Mouse (Mus musculus) olfactory bulb, adult 2 months (tissue): ENCODE results near the gene Rcsd1. TPM values are rescaled to one million over a fixed set of nuclear protein-coding genes. Genes with fewer than 3 reads are reported as not detected.
A peak's percentile ranks its signal among the peaks of the same experiment; 100 is the strongest.

Source experiments
- H3K27ac ChIP-seq: fragments of 200-500 bp; 2 replicates; pipeline ENCODE4 v1.5.1; 2012; ENCODE audit warnings: low read depth, low read length; ENCODE audit not compliant: insufficient read depth
- H3K4me1 ChIP-seq: fragments of 200-500 bp; 2 replicates; pipeline ENCODE4 v1.6.1; 2012; ENCODE audit warnings: low read length; ENCODE audit not compliant: control insufficient read depth, insufficient read depth
- H3K4me3 ChIP-seq: fragments of 200-500 bp; 2 replicates; pipeline ENCODE4 v1.5.1; 2012; ENCODE audit warnings: mild to moderate bottlenecking, low read depth, low read length, moderate library complexity; ENCODE audit not compliant: insufficient read depth
- CTCF ChIP-seq: fragments of 200-500 bp; IDR thresholded peaks from 2 replicates; pipeline ENCODE4 v1.5.1; 2012; ENCODE audit warnings: low read depth, mild to moderate bottlenecking, low read length, moderate library complexity; ENCODE audit not compliant: insufficient read depth
- POLR2A ChIP-seq: fragments of 200-500 bp; IDR thresholded peaks from 2 replicates; pipeline ENCODE4 v1.6.1; 2012; ENCODE audit warnings: mild to moderate bottlenecking, low read depth, low read length, moderate library complexity; ENCODE audit not compliant: insufficient read depth
- WGBS: fragments of 180-500 bp; shearing (Covaris S2); methylation state at CpG from one replicate; pipeline ENCODE4 v1.1.7; 2018; 5-methylcytosine and 5-hydroxymethylcytosine counted together
- polyA plus RNA-seq: library from polyadenylated mRNA; stranded (reverse); fragments of >200 nt; gene quantifications from 2 replicates; pipeline ENCODE4 v1.2.4, GENCODE M21; 2012; ENCODE audit warnings: low replicate concordance; ENCODE audit not compliant: missing spikeins, insufficient read depth, insufficient read length

The Rcsd1 gene
- polyA plus RNA-seq, 1 experiment = 138 TPM

- H3K4me3 ChIP-seq = no peak overlapping the region
- WGBS = 69% methylated on average over 8 of the region's 8 CpGs
- TF ChIP-seq POLR2A = no peak
- TF ChIP-seq CTCF = no peak
- H3K4me1 ChIP-seq = peaks cover 6% of the 10 kb centered on the region; the same call in 1 of the 2 replicates
- H3K27ac ChIP-seq = no peak overlapping the region
These were observed 79.6 kb downstream of the Rcsd1 start for GRCm38 (mm10) chr1:165629975-165630374.

- TF ChIP-seq CTCF (no peak), POLR2A (no peak)
- Histone ChIP-seq H3K27ac (no peak overlapping the region), H3K4me1 (peaks cover 6% of the 10 kb centered on the region; the same call in 1 of the 2 replicates), H3K4me3 (no peak overlapping the region)
- WGBS = 92% methylated on average over 1 of the region's 1 CpGs
These were observed 81.0 kb downstream of the Rcsd1 start for GRCm38 (mm10) chr1:165628603-165629002.

- Histone ChIP-seq H3K4me1 (peaks cover 9% of the 10 kb centered on the region; the same call in 1 of the 2 replicates), H3K4me3 (no peak overlapping the region), H3K27ac (no peak overlapping the region)
- WGBS = 88% methylated on average over 5 of the region's 5 CpGs
- TF ChIP-seq POLR2A = no peak
- no peak for TF ChIP-seq CTCF
These were observed 83.7 kb downstream of the Rcsd1 start for GRCm38 (mm10) chr1:165625896-165626295.

- Histone ChIP-seq H3K4me1 (peaks cover 6% of the 10 kb centered on the region; the same call in 1 of the 2 replicates), H3K4me3 (no peak overlapping the region), H3K27ac (no peak overlapping the region)
- TF ChIP-seq CTCF (no peak), POLR2A (no peak)
- 89% methylated on average over 5 of the region's 5 CpGs for WGBS
These were observed 84.5 kb downstream of the Rcsd1 start for GRCm38 (mm10) chr1:165625058-165625457.

- no peak overlapping the region for H3K4me3 ChIP-seq
- peaks cover 9% of the 10 kb centered on the region for H3K4me1 ChIP-seq
- H3K27ac ChIP-seq = 0 out of 2 replicates have a peak overlapping the region, but pooled peaks have one; percentile 2
- no peak for TF ChIP-seq POLR2A
- no peak for TF ChIP-seq CTCF
- WGBS = 43% methylated on average over 9 of the region's 9 CpGs
These were observed 91.3 kb downstream of the Rcsd1 start for GRCm38 (mm10) chr1:165618201-165618624.

- Histone ChIP-seq H3K27ac (no peak overlapping the region), H3K4me1 (peaks cover 9% of the 10 kb centered on the region), H3K4me3 (no peak overlapping the region)
- 42% methylated on average over 15 of the region's 15 CpGs for WGBS
- TF ChIP-seq CTCF (no peak), POLR2A (no peak)
These were observed 92.2 kb downstream of the Rcsd1 start for GRCm38 (mm10) chr1:165617166-165617891.

GRCm38 (mm10) chr1:165616652-165617051 is 92.9 kb downstream of the Rcsd1 start:
- Histone ChIP-seq H3K4me1 (peaks cover 6% of the 10 kb centered on the region), H3K27ac (no peak overlapping the region), H3K4me3 (no peak overlapping the region)
- WGBS = 66% methylated on average over 7 of the region's 7 CpGs
- no peak for TF ChIP-seq POLR2A
- no peak for TF ChIP-seq CTCF

GRCm38 (mm10) chr1:165614793-165615192 is 94.8 kb downstream of the Rcsd1 start:
- Histone ChIP-seq H3K27ac (no peak overlapping the region), H3K4me3 (no peak overlapping the region), H3K4me1 (peaks cover 12% of the 10 kb centered on the region)
- TF ChIP-seq CTCF (no peak), POLR2A (no peak)
- WGBS = 96% methylated on average over 3 of the region's 3 CpGs

- H3K4me1 ChIP-seq = peaks cover 14% of the 10 kb centered on the region
- no peak for TF ChIP-seq POLR2A
- TF ChIP-seq CTCF = no peak
- H3K27ac ChIP-seq = no peak overlapping the region
- H3K4me3 ChIP-seq = no peak overlapping the region
- WGBS = 66% methylated on average over 4 of the region's 4 CpGs
These were observed 95.6 kb downstream of the Rcsd1 start for GRCm38 (mm10) chr1:165613926-165614325.
